Mouse (Mus musculus) CH12F3 (cell line): ENCODE results near the gene Smim7.

Experiments used
- in situ Hi-C: fragments of 300-500 bp; cut with MboI; formaldehyde crosslinking; loops from 2 replicates; pipeline ENCODE4 v1.14.3; 2020; ENCODE audit warnings: low sequenced_read_pairs

Gene Smim7

GRCm38 (mm10) chr8:72570633-72571610 is at the start of gene Smim7:
Gene Smim7 (minus strand): TSS chr8:72571088.
- in situ Hi-C loops: no loop called here

- in situ Hi-C loops: no loop called here
These were observed 19.3 kb upstream of the Smim7 start for GRCm38 (mm10) chr8:72590198-72590597.

GRCm38 (mm10) chr8:72589286-72589685 is 18.4 kb upstream of the Smim7 start:
- in situ Hi-C loops: no loop called here

- in situ Hi-C loops: no loop called here
These were observed 18.0 kb upstream of the Smim7 start for GRCm38 (mm10) chr8:72588865-72589264.

- in situ Hi-C loops: no loop called here
These were observed 16.9 kb upstream of the Smim7 start for GRCm38 (mm10) chr8:72587806-72588205.

GRCm38 (mm10) chr8:72584390-72584789 is 13.5 kb upstream of the Smim7 start:
- in situ Hi-C loops: no loop called here

GRCm38 (mm10) chr8:72583056-72583771 is 12.3 kb upstream of the Smim7 start:
- in situ Hi-C loops: no loop called here

GRCm38 (mm10) chr8:72579374-72579773 is 8.5 kb upstream of the Smim7 start:
- in situ Hi-C loops: no loop called here

- in situ Hi-C loops: no loop called here
These were observed 7.1 kb upstream of the Smim7 start for GRCm38 (mm10) chr8:72577941-72578340.

GRCm38 (mm10) chr8:72577266-72577665 is 6.4 kb upstream of the Smim7 start:
- in situ Hi-C loops: no loop called here

- in situ Hi-C loops: no loop called here
These were observed 5.0 kb upstream of the Smim7 start for GRCm38 (mm10) chr8:72575915-72576314.

GRCm38 (mm10) chr8:72573450-72573849 is 2.6 kb upstream of the Smim7 start:
- in situ Hi-C loops: no loop called here

GRCm38 (mm10) chr8:72572507-72572906 is 1.6 kb upstream of the Smim7 start:
- in situ Hi-C loops: no loop called here

GRCm38 (mm10) chr8:72571611-72572473 is 954 bp upstream of the Smim7 start, which contains the start of gene Tmem38a:
Gene Tmem38a (plus strand): TSS chr8:72572055.
- in situ Hi-C loops: no loop called here

GRCm38 (mm10) chr8:72565970-72566369 is 4.9 kb downstream of the Smim7 start:
- in situ Hi-C loops: no loop called here

- in situ Hi-C loops: no loop called here
These were observed 9.7 kb downstream of the Smim7 start for GRCm38 (mm10) chr8:72561111-72561689.

GRCm38 (mm10) chr8:72555770-72556169 is 15.1 kb downstream of the Smim7 start:
- in situ Hi-C loops: no loop called here

- in situ Hi-C loops: no loop called here
These were observed 21.5 kb downstream of the Smim7 start for GRCm38 (mm10) chr8:72549314-72549892.

GRCm38 (mm10) chr8:72548644-72549313 is 22.1 kb downstream of the Smim7 start:
- in situ Hi-C loops: no loop called here
